Mouse (Mus musculus) kidney, embryonic 14.5 days (tissue): ENCODE data around the gene Cp. TPM values are rescaled to one million over a fixed set of nuclear protein-coding genes. Genes with fewer than 3 reads are reported as not detected.
"Not testable (repeated sequence)": the region's sequence is repeated elsewhere in the genome, so short reads cannot be mapped to it uniquely, and the experiment has no call there.

Source experiments
- ATAC-seq: fragments of 200-750 bp; cut with Nextera tagmentation; 2 replicates; pipeline ENCODE4 v1.8.0; 2017; ENCODE audit warnings: moderate number of reproducible peaks, mild to moderate bottlenecking, moderate TSS enrichment, moderate library complexity; ENCODE audit not compliant: low FRiP score, low TSS enrichment
- H3K27ac ChIP-seq: fragments of 300-500 bp; sonication (generic); 2 replicates; pipeline ENCODE4 v1.5.1; 2014; ENCODE audit warnings: low read depth, mild to moderate bottlenecking, low read length, moderate library complexity, mixed read lengths
- H3K27me3 ChIP-seq: fragments of 300-500 bp; sonication (generic); 2 replicates; pipeline ENCODE4 v1.6.1; 2014; ENCODE audit warnings: mild to moderate bottlenecking, low read length; ENCODE audit not compliant: control insufficient read depth, insufficient read depth
- H3K36me3 ChIP-seq: fragments of 300-500 bp; sonication (generic); 2 replicates; pipeline ENCODE4 v1.6.1; 2014; ENCODE audit warnings: low read length, mixed read lengths; ENCODE audit not compliant: control insufficient read depth, insufficient read depth
- H3K4me1 ChIP-seq: fragments of 300-500 bp; sonication (generic); 2 replicates; pipeline ENCODE4 v1.6.1; 2014; ENCODE audit warnings: low read length, mixed read lengths; ENCODE audit not compliant: control insufficient read depth, insufficient read depth
- H3K4me2 ChIP-seq: fragments of 300-500 bp; sonication (generic); replicated peaks from 2 replicates; pipeline ENCODE4 v1.6.1; 2014; ENCODE audit warnings: low read depth, mild to moderate bottlenecking, low read length
- H3K4me3 ChIP-seq: fragments of 300-500 bp; sonication (generic); 2 replicates; pipeline ENCODE4 v1.5.1; 2014; ENCODE audit warnings: mild to moderate bottlenecking, low read length
- H3K9ac ChIP-seq: fragments of 300-500 bp; sonication (generic); 2 replicates; pipeline ENCODE4 v1.6.1; 2014; ENCODE audit warnings: low read depth, mild to moderate bottlenecking, low read length, moderate library complexity
- H3K9me3 ChIP-seq: fragments of 300-500 bp; sonication (generic); 2 replicates; pipeline ENCODE4 v1.6.1; 2016; ENCODE audit warnings: low read length; ENCODE audit not compliant: control insufficient read depth
- WGBS: fragments of 180-500 bp; shearing (Covaris S2); extraction: QIAGEN DNeasy Blood & Tissue Kit; methylation state at CpG from one replicate; pipeline ENCODE4 v1.1.7; 2014; 5-methylcytosine and 5-hydroxymethylcytosine counted together
- polyA plus RNA-seq: library from polyadenylated mRNA; unstranded; fragments of >200 nt; fragmentation: Nextera tagmentation; extraction: Ambion mirVana; gene quantifications from 2 replicates; pipeline ENCODE4 v1.2.1, GENCODE M21; 2014

Gene Cp
- polyA plus RNA-seq, 1 experiment from 2014 or later: 0.47 TPM

DNA sequence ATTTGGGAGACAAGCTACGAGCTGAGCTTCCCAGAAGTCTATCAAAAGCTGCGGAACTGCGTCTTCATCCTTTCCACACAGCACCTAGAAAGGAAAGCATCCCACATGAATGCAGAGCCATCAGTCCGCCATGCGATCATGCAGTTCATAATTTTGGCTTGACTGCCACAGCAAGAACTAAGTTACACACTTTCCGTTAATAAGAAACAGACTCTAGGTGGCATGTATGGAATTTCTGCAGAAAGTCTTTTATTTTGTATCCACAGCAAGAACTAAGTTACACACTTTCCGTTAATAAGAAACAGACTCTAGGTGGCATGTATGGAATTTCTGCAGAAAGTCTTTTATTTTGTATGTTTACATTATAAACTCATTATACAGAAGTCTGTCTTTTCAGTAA, 54.1 kb downstream of the Cp start:
- H3K4me3 ChIP-seq, H3K9me3 ChIP-seq, H3K27me3 ChIP-seq, H3K4me1 ChIP-seq, H3K4me2 ChIP-seq, H3K27ac ChIP-seq, H3K9ac ChIP-seq, ATAC-seq: not testable (repeated sequence)
- WGBS: 83% methylated on average over 7 of the region's 7 CpGs
- peaks cover 17% of the 10 kb centered on the region; the same call in 1 of the 2 replicates for H3K36me3 ChIP-seq

DNA sequence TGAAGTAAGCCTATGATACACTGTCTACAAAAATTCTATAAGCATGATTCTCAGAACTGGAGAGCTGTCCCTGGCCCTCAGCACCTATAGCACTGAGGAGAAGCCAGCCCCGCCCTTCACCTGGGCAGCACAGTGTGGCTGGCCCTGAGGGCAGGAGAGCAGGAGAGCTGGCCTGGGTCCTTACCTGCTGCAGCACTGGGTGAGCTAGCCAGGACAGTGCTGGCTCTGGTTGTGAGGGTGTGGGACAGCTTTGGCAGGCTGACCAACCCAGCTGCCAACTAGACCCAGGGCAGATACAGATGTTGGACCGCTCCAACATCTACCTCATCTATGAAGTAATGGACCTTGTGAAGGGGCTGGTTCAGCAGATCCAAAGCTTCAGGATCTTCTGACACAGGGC, 57.6 kb downstream of the Cp start:
- Histone ChIP-seq H3K9ac (no peak overlapping the region), H3K36me3 (peaks cover 26% of the 10 kb centered on the region; the same call in 1 of the 2 replicates), H3K4me1 (no peaks in the 10 kb centered on the region), H3K27ac (no peak overlapping the region), H3K27me3 (no peaks in the 10 kb centered on the region), H3K9me3 (no peaks in the 10 kb centered on the region), H3K4me3 (no peak overlapping the region), H3K4me2 (no peak overlapping the region)
- ATAC-seq: no peak
- WGBS: 93% methylated on average over 2 of the region's 2 CpGs

DNA sequence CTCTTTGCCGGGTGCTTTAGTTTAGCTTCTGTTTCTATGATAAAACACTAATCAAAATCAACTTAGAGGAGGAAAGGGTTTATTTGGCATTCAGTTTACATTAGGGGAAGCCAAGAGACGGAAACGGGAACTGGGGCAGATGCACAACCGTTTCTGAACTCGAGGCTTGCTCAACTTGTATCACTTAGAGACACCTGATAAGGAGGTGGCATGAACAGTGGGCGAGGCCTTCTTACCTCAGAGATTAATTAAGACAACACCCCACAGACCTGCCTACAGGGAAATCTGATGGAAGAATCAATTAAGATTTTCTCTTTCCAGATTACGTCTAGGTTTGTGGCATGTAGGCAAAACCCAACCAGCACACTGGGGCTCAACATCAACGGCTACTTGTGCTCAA, 61.2 kb downstream of the Cp start:
- Histone ChIP-seq H3K27me3 (no peaks in the 10 kb centered on the region), H3K27ac (no peak overlapping the region), H3K9me3 (no peaks in the 10 kb centered on the region), H3K4me2 (no peak overlapping the region), H3K36me3 (peaks cover 27% of the 10 kb centered on the region; the same call in 1 of the 2 replicates), H3K4me3 (no peak overlapping the region), H3K9ac (no peak overlapping the region), H3K4me1 (no peaks in the 10 kb centered on the region)
- ATAC-seq: no peak
- 91% methylated on average over 8 of the region's 8 CpGs for WGBS

DNA sequence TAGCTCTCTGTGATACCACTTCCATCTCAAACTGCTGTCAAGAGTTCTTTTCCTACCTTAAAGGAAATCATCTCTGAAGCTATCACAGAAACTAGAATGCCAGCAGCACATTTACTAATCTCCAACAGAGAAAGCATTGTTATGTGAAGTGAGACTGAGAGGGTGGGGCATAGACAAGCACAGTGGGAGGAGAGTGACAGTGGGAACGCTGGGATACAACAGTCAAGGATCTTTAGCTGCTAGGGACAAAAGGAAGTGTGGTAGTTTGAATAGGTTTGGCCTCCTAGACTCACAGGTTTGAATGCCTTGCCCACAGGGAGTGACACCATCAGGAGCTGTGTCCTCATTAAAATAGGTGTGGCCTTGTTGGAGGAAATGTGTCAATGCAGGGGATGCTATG, 67.0 kb downstream of the Cp start:
- no peak for ATAC-seq
- WGBS: 74% methylated on average over 1 of the region's 1 CpGs
- Histone ChIP-seq H3K27ac (no peak overlapping the region), H3K9me3 (no peaks in the 10 kb centered on the region), H3K9ac (no peak overlapping the region), H3K4me3 (no peak overlapping the region), H3K27me3 (no peaks in the 10 kb centered on the region), H3K36me3 (peaks cover 12% of the 10 kb centered on the region; the same call in 1 of the 2 replicates), H3K4me1 (no peaks in the 10 kb centered on the region), H3K4me2 (no peak overlapping the region)

DNA sequence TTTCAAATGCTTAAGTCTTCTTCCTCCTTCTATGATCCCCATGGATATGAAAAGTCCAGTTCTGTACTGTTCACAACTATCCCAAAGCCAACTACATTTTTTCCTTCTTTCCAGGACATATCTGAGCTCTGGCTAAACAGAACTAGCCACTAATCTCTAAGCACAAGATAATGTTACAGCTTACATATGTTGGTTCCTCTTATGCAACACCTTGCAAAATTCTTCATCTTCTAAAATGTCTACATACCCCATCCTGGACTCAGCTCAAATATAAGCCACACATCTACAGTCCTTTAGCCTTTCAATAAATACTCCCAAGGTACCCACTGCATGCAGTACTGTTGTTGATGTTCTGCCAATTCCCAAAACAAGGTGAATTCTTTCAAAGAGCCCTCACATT, 69.6 kb downstream of the Cp start:
- H3K4me2 ChIP-seq: no peak overlapping the region
- H3K9ac ChIP-seq: no peak overlapping the region
- no peaks in the 10 kb centered on the region for H3K4me1 ChIP-seq
- no peak overlapping the region for H3K27ac ChIP-seq
- ATAC-seq: no peak
- no peak overlapping the region for H3K4me3 ChIP-seq
- H3K27me3 ChIP-seq: no peaks in the 10 kb centered on the region
- peaks cover 12% of the 10 kb centered on the region; the same call in 1 of the 2 replicates for H3K36me3 ChIP-seq
- H3K9me3 ChIP-seq: no peaks in the 10 kb centered on the region

DNA sequence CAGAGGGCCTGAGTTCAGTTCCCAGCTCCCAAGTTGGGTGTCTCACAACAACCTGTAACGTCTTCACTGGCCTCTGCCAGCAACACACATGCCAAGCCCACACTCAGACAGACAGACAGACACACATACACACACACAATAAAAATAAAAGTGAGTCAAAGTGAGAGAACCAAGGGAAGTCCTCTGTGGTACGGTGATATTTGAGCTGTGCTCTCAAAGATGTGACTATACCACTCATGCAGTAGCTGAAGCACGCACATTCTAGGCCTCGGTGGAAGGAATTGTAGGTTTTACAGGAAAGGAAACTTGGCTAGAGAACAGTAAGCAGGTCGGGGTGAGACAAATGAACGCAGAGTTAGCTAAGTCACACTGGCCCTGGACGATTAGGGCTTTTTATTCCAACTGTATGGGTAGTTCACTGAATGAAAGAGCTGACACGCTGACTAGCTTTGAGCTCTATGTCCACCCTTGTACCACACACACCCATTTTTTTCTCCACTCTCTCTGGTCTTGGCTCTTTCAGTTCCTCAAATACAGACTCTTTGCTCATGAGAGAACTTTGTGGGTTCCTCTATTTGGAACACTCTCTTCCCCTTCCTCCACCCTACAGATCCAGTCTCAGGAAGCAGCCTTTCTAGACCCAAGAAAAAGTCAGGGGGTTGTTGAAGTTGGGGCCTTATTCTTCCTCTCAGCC, 70.3 kb downstream of the Cp start:
- Histone ChIP-seq H3K4me1 (no peaks in the 10 kb centered on the region), H3K27ac (no peak overlapping the region), H3K9me3 (no peaks in the 10 kb centered on the region), H3K27me3 (no peaks in the 10 kb centered on the region), H3K4me3 (no peak overlapping the region), H3K4me2 (no peak overlapping the region), H3K36me3 (peaks cover 12% of the 10 kb centered on the region; the same call in 1 of the 2 replicates), H3K9ac (no peak overlapping the region)
- WGBS: 93% methylated on average over 8 of the region's 8 CpGs
- ATAC-seq: no peak

DNA sequence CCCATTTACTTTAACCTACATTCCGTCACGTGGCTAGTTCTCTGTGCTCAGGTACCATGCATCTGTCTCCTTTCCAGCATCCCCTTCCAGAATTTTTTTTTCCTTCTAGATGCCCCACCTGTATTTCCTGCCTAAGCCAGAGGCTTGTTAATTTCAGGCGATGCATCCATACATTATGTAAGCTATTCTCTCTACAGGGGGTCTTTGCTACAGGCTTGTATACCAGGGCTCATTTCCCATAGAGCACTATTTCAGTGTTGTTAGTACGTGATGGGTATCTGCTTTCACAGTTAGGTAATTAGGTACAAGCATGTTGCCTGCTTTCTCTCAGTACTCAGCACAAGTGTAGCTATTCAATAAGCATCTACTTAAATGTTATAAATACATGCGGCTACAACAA, 70.9 kb downstream of the Cp start:
- no peak for ATAC-seq
- Histone ChIP-seq H3K9me3 (no peaks in the 10 kb centered on the region), H3K4me2 (no peak overlapping the region), H3K27me3 (no peaks in the 10 kb centered on the region), H3K27ac (no peak overlapping the region), H3K36me3 (peaks cover 9% of the 10 kb centered on the region; the same call in 1 of the 2 replicates), H3K9ac (no peak overlapping the region), H3K4me3 (no peak overlapping the region), H3K4me1 (no peaks in the 10 kb centered on the region)
- 90% methylated on average over 5 of the region's 5 CpGs for WGBS

DNA sequence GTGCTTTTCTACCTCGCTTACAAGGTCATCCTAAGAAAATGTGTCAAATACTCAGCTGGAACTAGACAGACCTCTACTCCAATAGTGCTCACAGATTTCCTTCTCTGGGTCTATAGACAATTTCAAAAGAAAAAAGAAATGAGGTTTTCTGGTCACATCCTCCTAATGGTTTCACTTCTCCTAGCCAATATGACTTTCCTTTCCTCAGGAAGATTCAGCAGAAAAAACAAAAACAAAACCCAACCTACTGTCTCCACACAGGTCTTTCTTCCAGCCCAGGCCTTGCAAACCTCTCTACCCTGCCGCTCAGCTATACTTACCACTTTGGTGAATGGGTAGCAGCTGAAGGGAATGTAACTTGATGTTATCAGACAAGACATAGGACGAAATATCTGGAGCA, 71.8 kb downstream of the Cp start:
- Histone ChIP-seq H3K27me3 (no peaks in the 10 kb centered on the region), H3K36me3 (peaks cover 9% of the 10 kb centered on the region; the same call in 1 of the 2 replicates), H3K27ac (no peak overlapping the region), H3K4me2 (no peak overlapping the region), H3K9ac (no peak overlapping the region), H3K9me3 (no peaks in the 10 kb centered on the region), H3K4me3 (no peak overlapping the region), H3K4me1 (no peaks in the 10 kb centered on the region)
- whole genome bisulfite sequencing: 98% methylated on average over 3 of the region's 3 CpGs
- no peak for ATAC-seq

DNA sequence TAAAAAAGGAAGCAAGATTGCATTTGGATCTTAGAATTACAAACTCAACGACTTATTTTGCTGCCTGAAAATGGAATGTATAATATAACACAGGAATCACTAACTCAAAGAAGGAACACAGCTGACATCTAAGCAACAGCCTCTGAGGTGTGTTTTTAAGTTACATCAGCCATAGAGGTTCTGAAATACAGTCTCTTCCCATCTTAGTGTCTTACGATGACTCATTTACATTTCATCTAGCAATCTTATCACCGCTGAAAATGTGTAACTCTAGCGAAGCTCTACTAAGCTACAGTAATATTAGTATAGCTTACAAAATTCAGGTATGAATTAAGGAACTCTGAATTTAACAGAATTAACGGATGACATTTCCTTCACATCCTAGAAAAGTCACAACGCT, 74.0 kb downstream of the Cp start:
- no peak for ATAC-seq
- Histone ChIP-seq H3K36me3 (no peaks in the 10 kb centered on the region), H3K4me3 (no peak overlapping the region), H3K27ac (no peak overlapping the region), H3K4me1 (0 out of 2 replicates have a peak, but pooled peaks cover 4% of the 10 kb centered on the region), H3K4me2 (no peak overlapping the region), H3K27me3 (no peaks in the 10 kb centered on the region), H3K9ac (no peak overlapping the region), H3K9me3 (no peaks in the 10 kb centered on the region)
- 94% methylated on average over 6 of the region's 6 CpGs for WGBS
